Mouse (Mus musculus) embryo, embryonic 9.5 days (tissue): ENCODE data around the gene Ccdc187.

Experiments used
- DNase-seq: peaks from one replicate; pipeline ENCODE4 v3.0.0-alpha.2; 2017; ENCODE audit errors: extremely low spot score

The Ccdc187 gene

DNA sequence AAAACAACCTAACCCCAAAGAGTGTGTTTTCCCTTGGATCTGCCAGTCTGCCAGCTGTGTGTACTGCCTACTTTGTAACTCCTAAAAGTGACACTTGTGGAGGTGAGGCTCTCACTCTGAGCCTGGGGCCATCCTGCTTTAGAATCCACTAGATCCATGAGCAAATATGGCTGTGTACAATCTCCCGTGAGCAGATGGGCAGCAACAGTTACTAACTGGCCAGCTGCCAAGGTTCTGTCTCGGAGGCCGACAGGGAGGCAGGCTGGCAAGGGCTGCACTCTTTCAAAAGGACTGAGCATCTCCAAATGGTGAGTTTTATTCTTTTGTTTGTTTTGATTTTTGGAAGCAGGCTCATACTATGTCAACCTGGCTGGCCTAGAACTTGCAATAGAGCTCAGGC lies 79.8 kb downstream of the Ccdc187 start:
- DNase-seq: no peak

DNA sequence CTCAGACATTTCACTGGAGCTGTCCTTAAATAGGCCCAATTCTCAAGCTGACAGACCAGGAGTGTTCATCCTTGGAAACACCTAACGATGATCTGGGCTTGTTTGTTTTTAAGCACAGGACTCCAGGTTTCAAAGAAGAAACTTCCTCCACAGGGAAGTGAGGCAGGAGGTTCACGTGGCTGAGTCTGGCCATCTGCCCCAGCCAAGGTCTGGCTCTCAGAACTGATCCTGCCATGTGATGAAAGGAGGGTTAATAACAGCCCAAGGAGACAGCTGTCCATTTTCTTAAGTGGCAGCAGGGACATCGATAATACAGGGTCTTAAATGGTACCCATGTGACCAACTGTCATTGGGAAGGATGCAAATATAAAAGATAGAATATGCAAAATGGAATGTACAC lies 84.8 kb downstream of the Ccdc187 start:
- no peak for DNase-seq

DNA sequence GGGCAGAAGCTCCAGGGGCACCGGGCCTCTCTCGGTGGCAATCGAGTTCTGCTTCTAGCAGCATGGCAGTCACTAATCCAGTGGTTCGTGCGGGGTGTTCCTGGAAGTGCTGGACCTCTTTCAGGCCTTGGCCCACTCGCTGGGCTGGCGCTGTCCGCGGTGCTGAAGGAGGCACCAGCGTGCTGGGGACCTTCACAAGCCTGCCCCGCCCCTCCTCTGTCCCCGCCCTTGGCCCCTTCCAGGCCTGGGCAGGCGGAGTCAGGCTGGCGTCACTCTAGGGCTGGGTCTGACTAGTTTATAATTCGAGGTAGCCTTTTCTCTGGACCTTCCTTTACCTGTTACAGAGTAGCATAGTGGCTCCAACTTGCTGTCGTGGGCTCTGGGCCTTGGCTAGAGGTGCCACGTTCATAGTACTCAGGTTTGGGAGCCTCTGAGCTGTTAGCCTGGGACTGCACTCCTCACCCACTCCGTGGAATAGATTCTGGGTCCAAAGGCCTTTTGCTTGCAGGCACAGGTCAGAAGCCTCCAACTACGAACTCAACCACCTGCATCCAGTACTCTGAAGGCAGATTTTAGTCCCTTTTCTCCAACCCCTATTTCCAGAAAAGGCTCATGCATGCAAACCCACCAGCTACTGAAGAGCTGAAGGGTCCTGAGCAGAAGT lies 86.1 kb downstream of the Ccdc187 start, which contains the start of gene Lhx3:
Gene Lhx3 (minus strand): TSS at position 164 of the 664 bp plus-strand sequence.
- peak; percentile 92 for DNase-seq

DNA sequence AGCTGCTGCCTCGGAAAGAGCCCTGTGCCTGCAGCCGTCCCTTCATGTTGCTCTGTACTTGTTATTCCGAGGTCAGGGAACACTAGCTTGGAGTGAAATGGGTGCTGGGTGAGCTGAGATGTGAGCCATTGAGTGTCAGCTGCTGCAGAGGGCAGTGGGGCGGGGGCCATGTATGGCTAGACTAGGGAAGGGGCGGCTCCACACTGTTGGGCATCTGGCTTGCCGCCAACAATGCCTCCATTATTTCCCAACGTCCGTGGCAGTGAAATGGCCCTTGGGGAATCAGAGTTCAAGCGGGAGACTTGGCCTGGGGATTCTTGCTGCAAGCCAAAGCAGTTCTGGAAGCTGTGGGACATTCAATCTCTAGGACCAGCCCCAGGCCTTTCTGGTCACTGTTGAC lies 86.8 kb downstream of the Ccdc187 start:
- DNase-seq: no peak

DNA sequence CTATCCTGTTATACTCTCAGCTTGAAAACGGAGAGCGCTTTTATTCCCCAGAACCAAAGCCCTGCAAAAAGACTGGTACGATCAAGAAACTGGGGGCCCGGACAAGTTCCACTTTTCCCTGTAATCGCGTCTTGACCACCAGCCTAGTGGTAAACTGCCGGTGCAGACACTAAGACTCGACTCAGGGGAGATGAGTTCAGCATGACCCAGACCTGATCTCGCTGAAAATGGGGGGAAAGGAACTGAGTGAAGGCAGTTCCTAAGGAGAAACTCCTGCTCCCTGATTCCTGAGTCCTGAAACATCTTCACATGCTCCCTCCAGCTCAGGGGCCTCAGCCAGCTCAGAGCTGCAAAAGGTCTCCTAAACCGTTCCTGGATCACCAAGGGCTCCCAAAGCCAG lies 88.6 kb downstream of the Ccdc187 start:
- DNase-seq: no peak

DNA sequence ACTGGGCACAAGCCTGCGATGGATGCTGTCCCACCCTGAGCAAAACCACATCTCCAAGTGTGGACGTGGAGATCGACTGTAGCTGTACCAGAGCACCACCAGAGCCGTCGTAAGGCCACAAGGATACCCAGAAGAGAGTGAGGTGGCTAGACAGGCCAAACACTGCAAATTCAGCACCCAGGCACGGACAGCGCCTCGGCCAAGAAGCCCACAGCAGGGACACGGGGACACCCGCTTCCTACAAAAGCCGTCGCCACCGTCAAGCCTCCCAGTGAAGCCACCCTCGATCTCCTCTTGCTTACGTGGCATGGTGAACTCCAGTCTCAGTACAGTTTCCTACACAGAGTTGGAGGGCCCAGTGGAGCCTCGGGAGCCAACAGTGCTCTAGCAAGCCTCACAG lies 89.2 kb downstream of the Ccdc187 start:
- peak; percentile 73 for DNase-seq

DNA sequence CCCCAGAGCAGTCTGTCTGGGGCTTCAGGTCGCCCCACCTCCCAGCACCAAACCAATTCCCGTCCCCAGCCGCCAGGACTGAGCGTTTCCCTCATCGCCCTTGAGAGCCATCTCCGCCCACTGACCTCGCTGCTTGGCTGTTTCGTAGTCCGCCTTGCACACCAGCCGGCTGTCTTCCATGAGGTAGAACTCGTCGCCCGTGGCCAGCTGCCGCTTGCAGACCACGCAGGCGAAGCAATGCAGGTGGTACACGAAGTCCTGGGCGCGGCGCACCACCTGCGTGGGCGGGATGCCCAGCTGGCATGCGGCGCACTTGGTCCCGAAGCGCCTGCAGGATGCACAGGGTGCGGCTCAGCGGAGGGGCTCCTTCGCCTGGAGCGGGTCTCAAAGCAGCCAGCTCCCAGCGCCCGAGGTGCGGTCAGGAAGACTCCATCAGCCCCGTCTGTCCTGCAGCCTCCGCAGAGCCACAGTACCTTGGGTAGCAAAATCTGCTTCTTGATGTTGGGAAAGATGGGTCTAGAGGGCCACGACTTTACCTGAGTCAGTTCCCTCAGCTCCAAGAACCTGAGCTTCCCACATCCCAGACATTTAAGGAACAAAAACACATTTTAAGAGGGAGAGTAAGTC lies 91.4 kb downstream of the Ccdc187 start:
- no peak for DNase-seq

DNA sequence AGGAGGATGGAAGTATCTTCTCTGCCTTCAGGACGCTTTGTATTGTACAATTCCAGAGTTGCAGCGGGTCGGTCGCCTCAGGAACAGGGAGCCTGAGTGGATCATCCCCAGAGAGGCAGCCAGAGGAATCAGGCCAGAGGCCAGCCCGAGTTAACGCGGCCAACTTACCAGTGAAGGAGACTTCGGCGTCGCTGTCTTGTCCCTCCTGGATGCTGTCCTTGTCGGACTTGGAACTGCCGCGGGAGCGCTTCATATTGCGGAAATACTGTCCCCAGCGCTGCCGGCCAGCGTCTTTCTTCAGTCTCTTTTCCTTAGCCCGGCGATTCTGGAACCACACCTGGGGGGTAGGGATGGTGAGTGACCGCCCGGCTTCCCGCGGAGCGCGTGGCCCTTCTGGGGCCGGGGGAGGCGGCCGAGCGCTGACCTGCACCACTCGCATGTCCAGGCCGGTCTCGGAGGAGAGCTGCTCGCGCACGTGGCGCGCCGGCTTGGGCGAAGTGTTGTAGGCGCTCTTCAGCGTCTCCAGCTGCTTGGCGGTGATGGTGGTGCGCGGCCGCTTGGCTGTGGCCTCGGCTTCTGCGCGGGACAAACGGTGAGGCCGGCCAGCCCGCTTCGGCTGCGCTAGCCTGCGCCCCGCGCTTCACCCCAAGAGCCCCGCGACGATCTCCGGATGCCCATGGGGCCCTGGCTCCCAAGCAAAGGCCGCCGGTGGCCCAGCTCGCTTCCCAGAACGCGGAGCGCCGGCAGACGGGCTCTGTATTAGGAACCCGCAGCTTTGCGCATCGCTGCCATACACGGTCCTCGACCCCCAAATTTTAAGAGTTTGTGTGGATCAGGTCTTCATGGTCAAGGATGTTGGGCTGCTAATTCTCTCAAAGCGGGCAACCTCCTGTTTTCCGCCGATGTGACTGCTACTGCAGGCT lies 92.2 kb downstream of the Ccdc187 start:
- DNase-seq: no peak

DNA sequence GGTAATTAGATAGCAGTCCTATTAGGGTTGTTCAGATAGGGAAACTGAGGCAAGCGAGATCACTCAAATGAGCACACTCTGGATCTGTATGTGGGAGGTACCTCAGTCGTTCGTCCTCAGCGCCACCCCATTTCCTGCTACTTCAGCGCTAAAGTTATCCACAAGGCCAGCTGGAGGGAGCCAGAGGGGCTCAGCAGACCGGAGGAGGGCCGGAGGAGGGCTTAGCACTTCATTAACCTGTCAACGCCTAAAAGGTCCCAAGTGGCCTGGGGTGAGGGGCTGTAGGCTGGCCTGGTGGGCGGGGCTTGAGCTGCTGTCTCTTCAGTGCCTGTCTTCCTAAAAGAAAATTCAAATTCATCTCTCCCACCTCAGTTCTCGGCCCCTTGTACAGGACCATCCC lies 95.9 kb downstream of the Ccdc187 start:
- peak; percentile 62 for DNase-seq

DNA sequence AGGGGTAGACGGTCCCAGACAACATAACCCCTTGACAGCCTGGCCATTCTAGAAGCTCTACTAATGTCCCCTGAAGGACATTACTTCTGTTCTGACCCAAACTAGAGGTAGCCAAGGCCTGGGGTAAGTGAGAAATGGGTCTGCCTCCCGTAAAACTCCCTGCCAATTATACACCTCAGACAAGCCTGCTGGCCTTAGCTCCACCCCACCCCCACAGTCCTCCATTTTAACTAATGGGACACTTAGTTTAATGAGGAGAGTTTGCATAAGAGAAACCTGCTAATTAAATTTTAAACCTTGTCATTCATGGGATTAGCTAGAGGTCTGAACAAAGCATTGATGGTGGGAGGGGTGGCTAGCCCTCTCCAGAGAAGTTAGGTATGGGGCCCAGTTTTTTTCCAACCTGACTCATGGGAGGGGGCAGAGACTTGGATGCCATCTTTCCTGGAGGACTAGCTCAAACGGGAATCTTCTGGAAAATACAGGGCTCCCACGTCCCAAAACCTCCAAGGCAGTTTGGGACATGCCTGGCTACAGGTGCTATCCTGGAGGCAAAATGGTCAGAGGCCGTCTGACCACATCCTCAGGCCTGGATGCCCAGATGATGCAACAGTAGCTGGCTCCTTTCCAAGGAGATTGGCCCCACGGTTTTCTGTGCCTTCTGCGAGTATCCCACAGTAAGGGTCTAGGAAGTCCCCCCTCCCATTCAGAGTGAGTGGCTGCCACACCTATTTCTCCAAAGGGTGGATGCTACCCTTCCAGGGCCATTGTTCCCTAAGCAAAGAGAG lies 99.6 kb downstream of the Ccdc187 start:
- DNase-seq: no peak
